Comparison of ENCODE assay signal across 11 mouse cellular contexts in genomic region chr6:47954425-47954824, GRCm38 (mm10). TPM values are rescaled to one million over a fixed set of nuclear protein-coding genes. Genes with fewer than 3 reads are reported as not detected.
DNase-seq lines count a peak whose midpoint lies in the region; ATAC-seq and TF ChIP-seq lines count a peak whose summit lies in the region.
"Had no signal": no experiment of that assay in that cellular context is flagged by ENCODE, and none has a peak within 500 bp of the region (broad histone marks: within the 10 kb centered on the region; RNA-seq: fewer than 3 reads in every experiment).

No protein-coding gene starts in this region.

- 86% methylated on average over 3 of the region's 3 CpGs for WGBS in kidney, postnatal 0 days
- 90% methylated on average over 3 of the region's 3 CpGs for WGBS in forebrain, embryonic 10.5 days
- WGBS in limb, embryonic 12.5 days: 92% methylated on average over 3 of the region's 3 CpGs
- 90% methylated on average over 3 of the region's 3 CpGs for WGBS in neural tube, embryonic 13.5 days

- no peak for ATAC-seq in kidney, postnatal 0 days (replicated peaks; ENCODE audit: low FRiP score, low read depth)
- no peak for ATAC-seq in limb, embryonic 12.5 days (ENCODE audit: insufficient number of reproducible peaks, insufficient read depth, low FRiP score, low TSS enrichment, low read depth)
- ATAC-seq in neural tube, embryonic 13.5 days (ENCODE audit: low read depth): no peak
- ATAC-seq in CD4-positive, CD25-positive, alpha-beta regulatory T cell, adult 4 months: no peak

- H3K9ac ChIP-seq in kidney, postnatal 0 days (ENCODE audit: low read depth, low read length): no peak overlapping the region
- no peak overlapping the region; the same call in 1 of the 2 replicates for H3K9ac ChIP-seq in limb, embryonic 12.5 days (replicated peaks)
- peak overlapping the region; percentile 81; the same call in 1 of the 2 replicates for H3K9ac ChIP-seq in neural tube, embryonic 13.5 days

- no peak for TF ChIP-seq CTCF in kidney, postnatal 0 days (IDR thresholded peaks at IDR 0.05; ENCODE audit: low read depth)

- H3K4me2 ChIP-seq in kidney, postnatal 0 days (ENCODE audit: low read length): peak overlapping the region; percentile 85; the same call in 1 of the 2 replicates
- H3K4me2 ChIP-seq in limb, embryonic 12.5 days: peak overlapping the region; percentile 81
- peak overlapping the region; percentile 85 for H3K4me2 ChIP-seq in neural tube, embryonic 13.5 days

- no peak overlapping the region for H3K27ac ChIP-seq in kidney, postnatal 0 days
- no peak overlapping the region for H3K27ac ChIP-seq in forebrain, embryonic 10.5 days
- no peak overlapping the region for H3K27ac ChIP-seq in limb, embryonic 12.5 days
- H3K27ac ChIP-seq in neural tube, embryonic 13.5 days (replicated peaks): no peak overlapping the region

- intact Hi-C loops in heart, postnatal 36 days (cut with DNase I): no loop called here

- DNase-seq in kidney, postnatal 0 days (ENCODE audit: low spot score): no peak
- no peak for DNase-seq in kidney, adult 18-20 months
- no peak for DNase-seq in forebrain, embryonic 10.5 days (ENCODE audit: extremely low spot score, low spot score)
- DNase-seq in heart, postnatal 36 days: no peak
- DNase-seq in embryo, embryonic 9.5 days (ENCODE audit: extremely low spot score): no peak
- DNase-seq: adrenal gland, postnatal 36 days; kidney, adult 9 months; right cerebral cortex, postnatal 14 days had no signal

- 0 out of 2 replicates have a peak, but pooled peaks cover 10% of the 10 kb centered on the region for H3K4me1 ChIP-seq in kidney, postnatal 0 days (replicated peaks; ENCODE audit: insufficient read depth, low read length)
- peaks cover 18% of the 10 kb centered on the region for H3K4me1 ChIP-seq in forebrain, embryonic 10.5 days
- peaks cover 14% of the 10 kb centered on the region for H3K4me1 ChIP-seq in limb, embryonic 12.5 days (replicated peaks)
- peaks cover 21% of the 10 kb centered on the region for H3K4me1 ChIP-seq in neural tube, embryonic 13.5 days (replicated peaks)

- no peaks in the 10 kb centered on the region for H3K36me3 ChIP-seq in kidney, postnatal 0 days (ENCODE audit: insufficient read depth, low read length)
- peaks cover 28% of the 10 kb centered on the region for H3K36me3 ChIP-seq in forebrain, embryonic 10.5 days (replicated peaks)
- peaks cover 49% of the 10 kb centered on the region for H3K36me3 ChIP-seq in limb, embryonic 12.5 days
- H3K36me3 ChIP-seq in neural tube, embryonic 13.5 days: peaks cover 36% of the 10 kb centered on the region

- H3K27me3 ChIP-seq in kidney, postnatal 0 days (ENCODE audit: insufficient read depth, low read length): no peaks in the 10 kb centered on the region
- peaks cover 11% of the 10 kb centered on the region; the same call in 1 of the 2 replicates for H3K27me3 ChIP-seq in forebrain, embryonic 10.5 days (ENCODE audit: poor library complexity, severe bottlenecking)
- no peaks in the 10 kb centered on the region for H3K27me3 ChIP-seq in limb, embryonic 12.5 days
- H3K27me3 ChIP-seq in neural tube, embryonic 13.5 days: no peaks in the 10 kb centered on the region

- no peaks in the 10 kb centered on the region for H3K9me3 ChIP-seq in kidney, postnatal 0 days (replicated peaks; ENCODE audit: low read length)
- no peaks in the 10 kb centered on the region for H3K9me3 ChIP-seq in forebrain, embryonic 10.5 days
- H3K9me3 ChIP-seq in limb, embryonic 12.5 days: no peaks in the 10 kb centered on the region
- no peaks in the 10 kb centered on the region for H3K9me3 ChIP-seq in neural tube, embryonic 13.5 days

- no peak overlapping the region for H3K4me3 ChIP-seq in kidney, postnatal 0 days (replicated peaks; ENCODE audit: low read depth, low read length)
- peak overlapping the region; percentile 78 for H3K4me3 ChIP-seq in forebrain, embryonic 10.5 days
- peak overlapping the region; percentile 63 for H3K4me3 ChIP-seq in limb, embryonic 12.5 days (replicated peaks)
- peak overlapping the region; percentile 62 for H3K4me3 ChIP-seq in neural tube, embryonic 13.5 days

RNA-seq across cellular contexts. Expression of gene Zfp956, which starts 1.2 kb away (rescaled TPM):
- polyA plus RNA-seq in kidney, postnatal 0 days (2015; fragmentation: Nextera tagmentation; extraction: Ambion mirVana): 6.5 and 6.9 TPM in 2 replicates
- 8.0 and 8.5 TPM in 2 replicates for polyA plus RNA-seq in forebrain, embryonic 10.5 days (2016; fragmentation: Nextera tagmentation; extraction: Ambion mirVana)
- 12.3 and 13.3 TPM in 2 replicates for polyA plus RNA-seq in limb, embryonic 12.5 days (2016; fragmentation: Nextera tagmentation; extraction: Ambion mirVana)
- polyA plus RNA-seq in neural tube, embryonic 13.5 days (2015; fragmentation: Nextera tagmentation; extraction: Ambion mirVana): 14.7 and 15.4 TPM in 2 replicates
- 10 to 100 TPM; 21.0 to 30.1 TPM for polyA plus RNA-seq in CD4-positive, CD25-positive, alpha-beta regulatory T cell, adult 4 months (2017; shearing (Covaris generic))
- total RNA-seq in heart, postnatal 36 days (2021): 1 to 10 TPM; 1.3 to 3.1 TPM

RNA-seq across cellular contexts. Expression of gene Zfp212, which starts 34.1 kb away (rescaled TPM):
- polyA plus RNA-seq in kidney, postnatal 0 days (2015; fragmentation: Nextera tagmentation; extraction: Ambion mirVana): 14.4 and 15.2 TPM in 2 replicates
- 19.6 and 20.2 TPM in 2 replicates for polyA plus RNA-seq in forebrain, embryonic 10.5 days (2016; fragmentation: Nextera tagmentation; extraction: Ambion mirVana)
- 20.5 and 20.9 TPM in 2 replicates for polyA plus RNA-seq in limb, embryonic 12.5 days (2016; fragmentation: Nextera tagmentation; extraction: Ambion mirVana)
- 15.8 and 17.0 TPM in 2 replicates for polyA plus RNA-seq in neural tube, embryonic 13.5 days (2015; fragmentation: Nextera tagmentation; extraction: Ambion mirVana)
- polyA plus RNA-seq in CD4-positive, CD25-positive, alpha-beta regulatory T cell, adult 4 months (2017; shearing (Covaris generic)): 10 to 100 TPM; 15.9 to 31.4 TPM
- 1 to 10 TPM; 8.7 to 9.4 TPM for total RNA-seq in heart, postnatal 36 days (2021)
